Comparison of ENCODE assay signal across 27 mouse cellular contexts in genomic region chr17:85472687-85473202, GRCm38 (mm10).
A peak's percentile ranks its signal among the peaks of the same experiment; 100 is the strongest.
DNase-seq lines count a peak whose midpoint lies in the region; ATAC-seq and TF ChIP-seq lines count a peak whose summit lies in the region.
"Had no signal": no experiment of that assay in that cellular context is flagged by ENCODE, and none has a peak within 500 bp of the region (broad histone marks: within the 10 kb centered on the region; RNA-seq: fewer than 3 reads in every experiment).

No protein-coding gene starts in this region.

- no peak for TF ChIP-seq CTCF in E14TG2a.4 (conservative IDR thresholded peaks at IDR 0.05; ENCODE audit: low read length)

- no peak for DNase-seq in embryonic facial prominence, embryonic 10.5 days (ENCODE audit: low spot score)
- DNase-seq in kidney, adult 8-10 months: no peak
- DNase-seq in retina, embryonic 14.5 days (ENCODE audit: low spot score): peak; percentile 58
- DNase-seq in cerebellum, adult 18-20 months: no peak
- DNase-seq: adrenal gland, adult 2 months; cerebellum, adult 9-10 months; cerebellum, postnatal 36 days; gastrocnemius, postnatal 14 days; kidney, adult 18-20 months; kidney, postnatal 10 days; layer of hippocampus, adult 9-11 months; liver, embryonic 13.5 days; lung, adult 18-20 months; lung, postnatal 10 days; right cerebral cortex, postnatal 25 days had no signal

- WGBS in embryonic facial prominence, embryonic 12.5 days: 4% methylated on average over 5 of the region's 5 CpGs
- 2% methylated on average over 5 of the region's 5 CpGs for WGBS in embryonic facial prominence, embryonic 10.5 days
- WGBS in kidney, embryonic 15.5 days: 3% methylated on average over 5 of the region's 5 CpGs

- H3K9me3 ChIP-seq in embryonic facial prominence, embryonic 12.5 days: no peaks in the 10 kb centered on the region
- 0 out of 2 replicates have a peak, but pooled peaks cover 3% of the 10 kb centered on the region for H3K9me3 ChIP-seq in embryonic facial prominence, embryonic 10.5 days
- H3K9me3 ChIP-seq in kidney, embryonic 15.5 days (replicated peaks): no peaks in the 10 kb centered on the region
- H3K9me3 ChIP-seq in E14TG2a.4 (ENCODE audit: low read length): no peaks in the 10 kb centered on the region
- H3K9me3 ChIP-seq: heart, embryonic 15.5 days; limb, embryonic 10.5 days; limb, embryonic 15.5 days; liver, embryonic 13.5 days; stomach, embryonic 15.5 days had no signal

- H3K27me3 ChIP-seq in embryonic facial prominence, embryonic 12.5 days: peaks cover 87% of the 10 kb centered on the region
- peaks cover 98% of the 10 kb centered on the region for H3K27me3 ChIP-seq in embryonic facial prominence, embryonic 10.5 days (replicated peaks; ENCODE audit: low read depth, poor library complexity, severe bottlenecking)
- peaks cover 97% of the 10 kb centered on the region for H3K27me3 ChIP-seq in kidney, embryonic 15.5 days
- H3K27me3 ChIP-seq in E14TG2a.4 (ENCODE audit: insufficient read depth, low read length): peaks cover 75% of the 10 kb centered on the region
- H3K27me3 ChIP-seq: CH12.LX had no signal

- no peak overlapping the region for H3K4me2 ChIP-seq in embryonic facial prominence, embryonic 12.5 days (replicated peaks)
- H3K4me2 ChIP-seq in kidney, embryonic 15.5 days: no peak overlapping the region
- H3K4me2 ChIP-seq: heart, embryonic 15.5 days; limb, embryonic 15.5 days; liver, embryonic 13.5 days; stomach, embryonic 15.5 days had no signal

- H3K4me1 ChIP-seq in embryonic facial prominence, embryonic 12.5 days: no peaks in the 10 kb centered on the region
- H3K4me1 ChIP-seq in embryonic facial prominence, embryonic 10.5 days: peaks cover 11% of the 10 kb centered on the region; the same call in 1 of the 2 replicates
- H3K4me1 ChIP-seq in kidney, embryonic 15.5 days: peaks cover 7% of the 10 kb centered on the region
- peaks cover 22% of the 10 kb centered on the region for H3K4me1 ChIP-seq in E14TG2a.4 (replicated peaks; ENCODE audit: low read depth, low read length)
- H3K4me1 ChIP-seq: heart, embryonic 15.5 days; limb, embryonic 15.5 days; liver, embryonic 13.5 days; stomach, embryonic 15.5 days had no signal

- H3K27ac ChIP-seq in embryonic facial prominence, embryonic 12.5 days: no peak overlapping the region
- H3K27ac ChIP-seq in embryonic facial prominence, embryonic 10.5 days (replicated peaks): no peak overlapping the region
- no peak overlapping the region for H3K27ac ChIP-seq in kidney, embryonic 15.5 days
- H3K27ac ChIP-seq: heart, embryonic 15.5 days; limb, embryonic 10.5 days; limb, embryonic 15.5 days; liver, embryonic 13.5 days; macrophage; stomach, embryonic 15.5 days had no signal

- no peak overlapping the region for H3K9ac ChIP-seq in embryonic facial prominence, embryonic 12.5 days
- no peak overlapping the region for H3K9ac ChIP-seq in kidney, embryonic 15.5 days
- H3K9ac ChIP-seq: heart, embryonic 15.5 days; limb, embryonic 15.5 days; liver, embryonic 13.5 days; stomach, embryonic 15.5 days had no signal

- ATAC-seq in embryonic facial prominence, embryonic 12.5 days (ENCODE audit: insufficient number of reproducible peaks, insufficient read depth, low FRiP score, low TSS enrichment): peak; percentile 41; the same call in 1 of the 2 replicates
- ATAC-seq in kidney, embryonic 15.5 days (replicated peaks; ENCODE audit: low FRiP score): peak; percentile 71; the same call in 1 of the 2 replicates
- ATAC-seq: activated CD4-positive, CD25-positive, alpha-beta regulatory T cell, adult 4 months; hindbrain, embryonic 16.5 days had no signal

- no peak overlapping the region for H3K4me3 ChIP-seq in embryonic facial prominence, embryonic 12.5 days
- no peak overlapping the region for H3K4me3 ChIP-seq in embryonic facial prominence, embryonic 10.5 days
- H3K4me3 ChIP-seq in kidney, embryonic 15.5 days (replicated peaks): no peak overlapping the region
- 0 out of 2 replicates have a peak overlapping the region, but pooled peaks have one; percentile 4 for H3K4me3 ChIP-seq in E14TG2a.4 (replicated peaks; ENCODE audit: low read length)
- H3K4me3 ChIP-seq: erythroblast, embryonic 14.5 days; heart, embryonic 15.5 days; limb, embryonic 10.5 days; limb, embryonic 15.5 days; liver, embryonic 13.5 days; stomach, embryonic 15.5 days had no signal

- H3K36me3 ChIP-seq in embryonic facial prominence, embryonic 12.5 days: no peaks in the 10 kb centered on the region
- H3K36me3 ChIP-seq in embryonic facial prominence, embryonic 10.5 days (replicated peaks): no peaks in the 10 kb centered on the region
- H3K36me3 ChIP-seq in kidney, embryonic 15.5 days: no peaks in the 10 kb centered on the region
- H3K36me3 ChIP-seq in E14TG2a.4 (ENCODE audit: insufficient read depth, low read length): no peaks in the 10 kb centered on the region
- H3K36me3 ChIP-seq: heart, embryonic 15.5 days; limb, embryonic 10.5 days; limb, embryonic 15.5 days; liver, embryonic 13.5 days; stomach, embryonic 15.5 days had no signal
